Mouse (Mus musculus) right cerebral cortex, adult 18-20 months (tissue): ENCODE results near the gene Gm11127.
"Not testable (repeated sequence)": the region's sequence is repeated elsewhere in the genome, so short reads cannot be mapped to it uniquely, and the experiment has no call there.

Experiments used
- DNase-seq: peaks from one replicate; pipeline ENCODE4 v3.0.0; 2022; ENCODE audit warnings: mixed read lengths

Gm11127 gene

GRCm38 (mm10) chr17:36030703-36031582 lies 27.2 kb downstream of the Gm11127 start:
- DNase-seq: not testable (repeated sequence)

DNA sequence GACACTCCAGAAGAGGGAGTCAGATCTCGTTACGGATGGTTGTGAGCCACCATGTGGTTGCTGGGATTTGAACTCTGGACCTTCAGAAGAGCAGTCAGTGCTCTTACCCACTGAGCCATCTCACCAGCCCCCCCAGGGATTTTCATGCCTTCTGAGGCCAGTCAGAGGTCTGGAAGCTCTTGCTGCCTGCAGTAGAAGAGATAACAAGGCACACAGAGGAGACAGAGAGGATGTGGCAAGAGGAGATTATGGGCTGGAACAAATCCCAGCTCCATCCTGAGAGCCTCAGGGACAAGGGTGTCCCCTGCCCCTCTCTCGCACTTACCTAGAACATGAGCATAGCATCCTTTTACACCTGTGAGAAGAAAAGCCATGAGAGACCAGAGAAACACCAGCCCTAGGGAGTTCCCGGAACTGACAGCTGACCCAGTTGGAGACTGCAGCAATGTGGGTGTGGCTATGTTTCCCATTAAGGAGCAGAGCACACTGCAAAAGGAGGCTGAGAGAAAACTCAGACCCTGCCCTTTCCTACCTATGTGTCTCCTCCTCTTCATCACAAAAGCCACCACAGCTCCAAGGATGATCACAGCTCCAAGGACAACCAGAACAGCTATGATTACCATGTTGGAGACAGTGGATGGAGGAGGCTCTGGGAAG lies 28.0 kb downstream of the Gm11127 start:
- DNase-seq: not testable (repeated sequence)

GRCm38 (mm10) chr17:36028879-36029619 lies 29.1 kb downstream of the Gm11127 start:
- no peak for DNase-seq

DNA sequence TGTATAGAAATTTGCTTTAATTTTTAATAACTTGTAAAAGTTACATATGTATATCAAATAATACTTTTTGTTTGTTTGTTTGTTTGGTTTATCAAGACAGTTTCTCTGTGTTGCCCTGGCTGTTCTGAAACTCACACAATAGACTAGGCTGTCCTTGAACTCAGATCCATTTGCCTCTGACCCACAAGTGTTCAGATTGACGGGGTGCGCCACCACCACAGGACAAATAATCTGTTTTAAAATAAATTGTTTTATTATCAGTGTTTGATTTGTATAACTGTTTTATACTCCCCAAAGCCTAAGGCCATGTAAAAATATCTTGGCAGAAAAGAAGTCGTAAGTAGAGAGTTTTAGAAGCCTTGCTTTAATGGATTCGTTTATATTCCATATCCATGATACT lies 30.5 kb downstream of the Gm11127 start:
- no peak for DNase-seq

DNA sequence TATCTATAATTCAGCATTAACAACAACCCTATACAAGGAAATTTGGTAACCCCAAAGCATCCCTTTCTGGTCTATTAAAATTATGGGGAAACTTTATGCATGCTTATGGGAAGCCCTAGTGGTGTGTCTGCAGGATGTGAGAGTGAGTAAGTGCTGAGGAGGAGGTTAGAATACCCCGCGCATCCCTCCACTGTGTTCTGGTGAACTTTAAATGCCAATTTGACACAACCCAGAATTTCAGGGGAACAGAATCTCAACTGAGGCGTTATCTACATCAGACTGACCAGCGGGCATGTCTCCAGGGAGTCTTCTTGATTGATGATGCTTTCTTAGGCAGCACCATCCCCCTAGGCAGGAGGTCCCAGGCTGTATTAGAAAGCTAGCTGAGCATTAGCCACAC lies 32.3 kb downstream of the Gm11127 start:
- DNase-seq: no peak

DNA sequence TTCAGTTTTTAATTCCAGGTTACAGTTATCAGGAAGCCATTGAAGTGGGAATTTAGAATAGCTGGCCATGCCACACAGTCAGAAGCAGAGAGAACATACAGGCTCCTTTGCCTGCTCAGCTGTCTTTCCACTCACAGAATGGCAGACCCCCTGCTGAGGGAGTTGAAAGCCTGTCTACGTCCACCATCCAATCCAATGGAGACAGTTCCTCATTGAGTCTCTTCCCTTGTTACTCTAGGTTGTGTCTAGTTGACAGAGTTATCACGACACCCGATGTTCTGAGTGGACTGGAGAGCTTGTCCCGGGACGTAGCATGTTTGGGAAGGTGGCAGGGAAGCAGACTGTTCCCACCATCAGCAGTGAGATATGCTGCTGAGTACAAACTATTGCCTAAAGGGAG lies 33.0 kb downstream of the Gm11127 start:
- DNase-seq: no peak

DNA sequence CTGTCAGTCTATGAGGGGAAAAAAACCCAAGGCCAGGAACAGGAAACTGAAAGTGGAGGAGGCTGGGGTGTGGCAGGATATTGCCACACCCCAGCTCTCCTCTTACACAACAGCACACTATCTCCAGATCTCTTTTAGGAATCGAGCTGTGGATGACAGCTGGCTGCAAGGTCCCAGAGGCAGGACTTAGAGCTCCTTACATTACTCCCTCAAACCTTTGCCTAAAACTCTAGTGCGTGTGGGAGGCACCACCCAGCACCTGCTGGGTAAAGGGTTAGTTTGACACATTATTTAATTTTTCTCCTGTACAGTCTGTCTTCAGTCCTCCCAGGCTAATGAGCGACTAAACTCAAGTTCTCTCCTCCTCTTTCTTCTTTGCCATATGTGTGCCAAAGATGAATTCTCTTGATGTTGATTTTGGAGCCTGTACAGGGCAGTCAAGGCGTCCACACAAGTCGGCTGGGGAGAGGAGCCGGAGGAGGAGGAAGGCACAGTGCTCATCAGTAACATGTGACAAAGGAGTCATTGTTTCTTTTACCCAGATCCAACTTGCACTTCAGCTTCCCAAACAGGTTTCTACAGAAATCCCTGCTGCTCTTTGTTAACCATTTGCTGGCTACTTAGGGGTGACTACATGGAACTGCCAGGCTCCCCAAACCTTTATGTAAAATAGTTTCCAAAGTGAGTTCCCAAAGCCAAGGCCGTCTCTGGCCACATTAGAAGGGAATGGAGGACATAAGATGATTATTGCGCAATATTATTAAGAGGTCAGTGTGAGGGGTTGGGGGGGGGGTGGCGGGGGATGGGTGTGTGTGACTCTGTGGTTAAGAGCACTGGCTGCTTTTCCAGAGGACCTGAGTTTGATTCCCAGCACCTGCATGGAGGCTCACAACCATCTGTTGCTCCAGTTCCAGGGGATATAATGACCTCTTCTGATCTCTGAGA lies 34.2 kb downstream of the Gm11127 start:
- DNase-seq: peak; percentile 46

- DNase-seq: no peak
Observed at GRCm38 (mm10) chr17:36022922-36023321, 35.2 kb downstream of the Gm11127 start.

- DNase-seq: no peak
Observed at GRCm38 (mm10) chr17:36022098-36022497, 36.1 kb downstream of the Gm11127 start.

- DNase-seq: no peak
Observed at GRCm38 (mm10) chr17:36021309-36021708, 36.9 kb downstream of the Gm11127 start.

DNA sequence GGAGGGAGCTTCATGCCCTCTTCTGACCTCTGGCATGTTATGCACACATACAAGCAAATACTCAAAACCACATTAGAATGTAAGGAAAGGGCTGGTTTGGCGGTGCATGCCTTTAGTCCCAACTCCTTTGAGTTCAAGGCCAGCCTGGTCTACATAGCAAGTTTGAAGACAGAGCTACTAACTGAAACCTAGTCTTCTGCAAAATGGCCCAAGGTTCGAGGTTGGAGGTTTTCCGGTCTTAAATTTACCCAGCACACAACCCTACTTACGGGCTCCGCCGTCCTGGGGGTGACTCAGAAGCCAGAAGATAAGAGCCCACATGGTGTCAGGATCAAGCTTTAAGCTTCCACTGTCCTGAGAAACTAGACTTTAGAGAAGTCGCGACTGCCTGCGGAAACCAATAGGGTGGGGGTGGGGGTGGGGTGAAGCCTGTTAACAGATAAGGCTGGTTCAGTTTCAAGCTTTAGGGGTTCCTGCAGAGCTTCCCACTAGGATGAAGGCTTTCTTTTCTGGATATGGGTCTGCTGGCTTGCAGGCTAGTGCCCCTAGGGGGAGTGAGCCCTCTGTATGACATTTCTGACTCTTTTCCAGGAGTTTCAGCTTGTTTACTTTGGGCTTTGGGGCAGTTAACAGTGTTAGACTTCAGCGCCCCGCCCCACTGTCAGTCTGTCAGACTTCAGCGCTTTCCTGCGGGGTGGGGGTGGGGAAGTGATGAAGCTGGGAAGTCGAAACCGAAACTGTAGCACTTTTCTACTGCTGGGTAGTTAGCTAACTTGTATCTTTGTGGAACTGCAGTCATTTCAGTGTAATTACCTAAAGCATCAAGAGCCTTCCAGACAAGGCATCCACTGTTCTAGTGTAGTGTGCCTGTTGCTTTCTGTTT lies 37.7 kb downstream of the Gm11127 start, which contains the start of gene H2-T24:
Gene H2-T24, minus strand, starts transcription at position 370 of the 883 bp plus-strand sequence.
- DNase-seq: no peak

- no peak for DNase-seq
Observed at GRCm38 (mm10) chr17:36019519-36019918, 38.7 kb downstream of the Gm11127 start.

GRCm38 (mm10) chr17:36018979-36019378 lies 39.2 kb downstream of the Gm11127 start:
- no peak for DNase-seq

GRCm38 (mm10) chr17:36017046-36017445 lies 41.1 kb downstream of the Gm11127 start:
- no peak for DNase-seq

GRCm38 (mm10) chr17:36014977-36015376 lies 43.2 kb downstream of the Gm11127 start:
- DNase-seq: no peak
